Mouse (Mus musculus): Measurements from ENCODE around the gene Ihh. TPM values are rescaled to one million over a fixed set of nuclear protein-coding genes. Genes with fewer than 3 reads are reported as not detected.

Ihh gene
- polyA plus RNA-seq, 1 experiment from 2014 or later: 8.2 TPM

- WGBS: 68% methylated on average over 5 of the region's 5 CpGs
- Histone ChIP-seq H3K4me1 (peaks cover 6% of the 10 kb centered on the region), H3K27ac (no peak overlapping the region), H3K27me3 (peaks cover 14% of the 10 kb centered on the region), H3K4me2 (no peak overlapping the region), H3K9me3 (no peaks in the 10 kb centered on the region), H3K9ac (no peak overlapping the region), H3K36me3 (no peaks in the 10 kb centered on the region), H3K4me3 (no peak overlapping the region)
- ATAC-seq (ENCODE audit: insufficient number of reproducible peaks, low FRiP score, low TSS enrichment, low read depth): no peak
Measured at GRCm38 (mm10) chr1:74962126-74962852, 10.8 kb upstream of the Ihh start.

GRCm38 (mm10) chr1:74961722-74962121 is 10.2 kb upstream of the Ihh start:
- no peak overlapping the region for H3K9ac ChIP-seq
- 84% methylated on average over 7 of the region's 7 CpGs for WGBS
- no peak overlapping the region for H3K27ac ChIP-seq
- H3K36me3 ChIP-seq: no peaks in the 10 kb centered on the region
- peaks cover 6% of the 10 kb centered on the region for H3K4me1 ChIP-seq
- peaks cover 19% of the 10 kb centered on the region for H3K27me3 ChIP-seq
- no peak for ATAC-seq (ENCODE audit: insufficient number of reproducible peaks, low FRiP score, low TSS enrichment, low read depth)
- H3K4me2 ChIP-seq: no peak overlapping the region
- H3K9me3 ChIP-seq: no peaks in the 10 kb centered on the region
- H3K4me3 ChIP-seq: no peak overlapping the region

- H3K27me3 ChIP-seq: peaks cover 23% of the 10 kb centered on the region
Measured at GRCm38 (mm10) chr1:74960059-74960458, 8.6 kb upstream of the Ihh start.

GRCm38 (mm10) chr1:74950576-74951490 is 639 bp downstream of the Ihh start:
- Histone ChIP-seq H3K9me3 (no peaks in the 10 kb centered on the region), H3K27me3 (peaks cover 95% of the 10 kb centered on the region), H3K4me3 (peak overlapping the region; percentile 41), H3K4me2 (peak overlapping the region; percentile 78), H3K36me3 (no peaks in the 10 kb centered on the region), H3K9ac (no peak overlapping the region; the same call in 1 of the 2 replicates), H3K27ac (no peak overlapping the region), H3K4me1 (peaks cover 32% of the 10 kb centered on the region)
- no peak for ATAC-seq (ENCODE audit: insufficient number of reproducible peaks, low FRiP score, low TSS enrichment, low read depth)
- WGBS: 1% methylated on average over 78 of the region's 84 CpGs

More at GRCm38 (mm10) chr1:74960059-74960458, 8.6 kb upstream of the Ihh start:
- no peak overlapping the region for H3K27ac ChIP-seq
- H3K36me3 ChIP-seq: no peaks in the 10 kb centered on the region
- ATAC-seq (ENCODE audit: insufficient number of reproducible peaks, low FRiP score, low TSS enrichment, low read depth): no peak
- H3K4me2 ChIP-seq: no peak overlapping the region
- no peak overlapping the region for H3K4me3 ChIP-seq
- no peaks in the 10 kb centered on the region for H3K9me3 ChIP-seq
- H3K4me1 ChIP-seq: peaks cover 5% of the 10 kb centered on the region
- WGBS: 86% methylated on average over 7 of the region's 7 CpGs
- H3K9ac ChIP-seq: no peak overlapping the region

- Histone ChIP-seq H3K36me3 (no peaks in the 10 kb centered on the region), H3K9me3 (no peaks in the 10 kb centered on the region), H3K27me3 (peaks cover 99% of the 10 kb centered on the region), H3K4me2 (peak overlapping the region; percentile 78), H3K27ac (no peak overlapping the region), H3K9ac (no peak overlapping the region), H3K4me1 (peaks cover 32% of the 10 kb centered on the region), H3K4me3 (peak overlapping the region; percentile 41)
- no peak for ATAC-seq (ENCODE audit: insufficient number of reproducible peaks, low FRiP score, low TSS enrichment, low read depth)
- under 1% methylated on average over 16 of the region's 16 CpGs for WGBS
Measured at GRCm38 (mm10) chr1:74950066-74950465, 1.4 kb downstream of the Ihh start.

DNA sequence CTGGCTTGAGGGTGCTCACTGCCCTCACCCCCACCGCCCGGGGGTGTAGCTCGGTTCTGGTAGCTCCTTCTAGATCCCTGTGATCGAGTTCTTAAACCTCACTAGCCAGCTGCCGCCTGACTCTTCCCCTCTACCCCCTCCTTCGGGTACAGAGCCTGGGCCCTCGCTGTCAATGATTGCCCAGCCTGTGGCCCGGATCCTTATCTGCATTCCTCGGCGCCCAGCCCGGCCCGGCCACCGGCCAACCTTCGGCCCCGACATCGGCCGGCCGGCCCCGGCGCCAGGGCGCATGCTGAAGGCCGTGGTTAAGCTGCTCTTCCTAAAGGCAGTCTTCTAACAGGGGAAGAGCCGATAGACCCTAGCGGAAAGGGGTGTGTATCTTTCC is 1.8 kb downstream of the Ihh start:
- H3K4me3 ChIP-seq: peak overlapping the region; percentile 41
- H3K4me2 ChIP-seq: 0 out of 2 replicates have a peak overlapping the region, but pooled peaks have one; percentile 78
- H3K4me1 ChIP-seq: peaks cover 32% of the 10 kb centered on the region
- ATAC-seq (ENCODE audit: insufficient number of reproducible peaks, low FRiP score, low TSS enrichment, low read depth): no peak
- no peak overlapping the region for H3K9ac ChIP-seq
- H3K27me3 ChIP-seq: peaks cover 99% of the 10 kb centered on the region
- no peaks in the 10 kb centered on the region for H3K9me3 ChIP-seq
- 3% methylated on average over 24 of the region's 24 CpGs for WGBS
- H3K36me3 ChIP-seq: no peaks in the 10 kb centered on the region
- H3K27ac ChIP-seq: no peak overlapping the region

DNA sequence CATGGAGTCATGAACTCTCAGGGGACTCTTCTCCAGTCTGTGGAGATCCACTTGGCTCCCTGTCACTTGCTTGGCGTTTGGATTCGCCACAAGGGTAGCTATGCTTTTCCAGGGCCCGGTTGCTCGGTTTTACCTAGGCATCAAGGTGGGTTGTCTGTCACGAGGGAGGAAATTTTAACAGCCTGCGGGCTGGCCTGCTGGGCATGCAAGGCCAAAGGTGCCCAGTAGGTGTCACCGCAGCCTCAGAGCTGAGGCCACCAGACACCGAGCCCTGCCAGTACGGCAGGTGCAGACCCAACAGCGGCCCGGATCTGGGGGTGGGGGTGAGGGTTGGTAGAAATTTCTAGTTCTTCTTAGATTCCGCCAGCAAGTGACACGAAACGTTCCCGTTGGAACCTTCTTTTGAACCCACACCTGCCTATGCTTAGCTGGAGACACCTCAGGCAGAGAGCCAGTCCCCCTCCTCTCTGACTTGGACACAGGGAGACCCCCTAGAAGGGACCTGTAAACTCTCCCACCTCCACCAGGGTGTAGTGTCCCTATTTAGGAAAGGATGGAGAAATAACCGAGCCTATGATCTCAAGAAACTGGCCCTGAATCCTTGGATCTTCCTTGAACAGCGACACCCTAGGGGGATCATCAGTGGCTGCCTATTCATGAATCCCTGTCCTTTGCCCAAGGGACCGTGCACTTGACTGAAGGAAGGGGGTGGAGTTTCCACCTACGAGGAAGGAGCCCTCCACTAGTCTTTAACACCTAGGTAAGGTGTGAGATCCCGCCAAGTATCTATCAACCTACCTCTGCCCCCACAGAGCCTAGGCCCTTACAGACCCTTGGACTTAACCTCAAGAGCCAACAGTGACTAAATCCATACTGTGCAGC is 2.4 kb downstream of the Ihh start:
- no peaks in the 10 kb centered on the region for H3K36me3 ChIP-seq
- H3K9me3 ChIP-seq: no peaks in the 10 kb centered on the region
- H3K27ac ChIP-seq: no peak overlapping the region
- H3K4me2 ChIP-seq: peak overlapping the region; percentile 78; the same call in 1 of the 2 replicates
- H3K9ac ChIP-seq: no peak overlapping the region
- no peak for ATAC-seq (ENCODE audit: insufficient number of reproducible peaks, low FRiP score, low TSS enrichment, low read depth)
- WGBS: 3% methylated on average over 20 of the region's 20 CpGs
- peaks cover 100% of the 10 kb centered on the region for H3K27me3 ChIP-seq
- peaks cover 32% of the 10 kb centered on the region for H3K4me1 ChIP-seq
- H3K4me3 ChIP-seq: peak overlapping the region; percentile 41; the same call in 1 of the 2 replicates

GRCm38 (mm10) chr1:74947986-74948670 is 3.3 kb downstream of the Ihh start:
- H3K4me1 ChIP-seq: peaks cover 32% of the 10 kb centered on the region
- peak overlapping the region; percentile 20 for H3K4me3 ChIP-seq
- H3K27me3 ChIP-seq: peaks cover 100% of the 10 kb centered on the region
- no peak for ATAC-seq (ENCODE audit: insufficient number of reproducible peaks, low FRiP score, low TSS enrichment, low read depth)
- 3% methylated on average over 40 of the region's 41 CpGs for WGBS
- no peak overlapping the region for H3K27ac ChIP-seq
- H3K9ac ChIP-seq: no peak overlapping the region
- H3K9me3 ChIP-seq: no peaks in the 10 kb centered on the region
- H3K36me3 ChIP-seq: no peaks in the 10 kb centered on the region
- peak overlapping the region; percentile 39 for H3K4me2 ChIP-seq

- H3K4me1 ChIP-seq: no peaks in the 10 kb centered on the region
- no peak overlapping the region for H3K4me3 ChIP-seq
- no peak for ATAC-seq (ENCODE audit: insufficient number of reproducible peaks, low FRiP score, low TSS enrichment, low read depth)
- H3K27ac ChIP-seq: no peak overlapping the region
- no peaks in the 10 kb centered on the region for H3K9me3 ChIP-seq
- WGBS: 60% methylated on average over 12 of the region's 12 CpGs
- H3K27me3 ChIP-seq: peaks cover 82% of the 10 kb centered on the region
- H3K4me2 ChIP-seq: no peak overlapping the region
- H3K36me3 ChIP-seq: no peaks in the 10 kb centered on the region
- H3K9ac ChIP-seq: no peak overlapping the region
Measured at GRCm38 (mm10) chr1:74941651-74942360, 9.7 kb downstream of the Ihh start.

GRCm38 (mm10) chr1:74939762-74940161 is 11.7 kb downstream of the Ihh start:
- Histone ChIP-seq H3K4me3 (no peak overlapping the region), H3K4me2 (no peak overlapping the region), H3K9me3 (no peaks in the 10 kb centered on the region), H3K27me3 (peaks cover 69% of the 10 kb centered on the region), H3K9ac (no peak overlapping the region), H3K4me1 (0 out of 2 replicates have a peak, but pooled peaks cover 2% of the 10 kb centered on the region), H3K36me3 (no peaks in the 10 kb centered on the region), H3K27ac (no peak overlapping the region)
- ATAC-seq (ENCODE audit: insufficient number of reproducible peaks, low FRiP score, low TSS enrichment, low read depth): no peak
- 4% methylated on average over 3 of the region's 3 CpGs for WGBS
